Mouse (Mus musculus): ENCODE measurements around the gene Myo5c.

- TF ChIP-seq CTCF (IDR thresholded peaks at IDR 0.05; ENCODE audit: extremely low read depth, insufficient read depth, low read length) (no peak; the same call in 1 of the 2 replicates), POLR2A (IDR thresholded peaks at IDR 0.05; ENCODE audit: extremely low read depth, insufficient read depth, low read length) (no peak)
Observed at GRCm38 (mm10) chr9:75210269-75210668, 21.6 kb upstream of the Myo5c start.

Data from cortical plate, adult 2 months (tissue).